Mouse (Mus musculus) ES-E14 (cell line): ENCODE measurements around the gene Sema6b. TPM values are rescaled to one million over a fixed set of nuclear protein-coding genes. Genes with fewer than 3 reads are reported as not detected.
"Not testable (repeated sequence)": the region's sequence is repeated elsewhere in the genome, so short reads cannot be mapped to it uniquely, and the experiment has no call there.

ENCODE experiments used
- DNase-seq: peaks from one replicate; pipeline ENCODE4 v3.0.0-alpha.2; 2013; ENCODE audit warnings: low read depth, low spot score
- H3K27ac ChIP-seq: 2 replicates; pipeline ENCODE4 v1.5.1; 2012; ENCODE audit warnings: low read depth, mild to moderate bottlenecking, low read length, moderate library complexity, mixed read lengths; ENCODE audit not compliant: poor library complexity, insufficient read depth, severe bottlenecking
- H3K36me3 ChIP-seq: 2 replicates; pipeline ENCODE4 v1.6.1; 2012; ENCODE audit warnings: mild to moderate bottlenecking, low read length, moderate library complexity, mixed read lengths; ENCODE audit not compliant: control insufficient read depth, poor library complexity, insufficient read depth, severe bottlenecking
- H3K4me1 ChIP-seq, 2 experiments: fragments of 150-350 bp in 1 of 2; sonication (generic) in 1 of 2; 2 replicates each; pipeline ENCODE4 v1.6.1; 2012; ENCODE audit warnings: low read length in 2 of 2, mild to moderate bottlenecking in 1 of 2, mixed read lengths in 1 of 2; ENCODE audit not compliant: control insufficient read depth in 2 of 2, insufficient read depth in 2 of 2, poor library complexity in 1 of 2
- H3K4me3 ChIP-seq, 2 experiments: fragments of 150-350 bp in 1 of 2; sonication (generic) in 1 of 2; 2 replicates each; pipeline ENCODE4 v1.5.1; 2012; ENCODE audit warnings: low read length in 2 of 2, low read depth in 1 of 2, mild to moderate bottlenecking in 1 of 2, mixed read lengths in 1 of 2; ENCODE audit not compliant: insufficient read depth in 1 of 2, poor library complexity in 1 of 2, severe bottlenecking in 1 of 2
- H3K9ac ChIP-seq: 2 replicates; pipeline ENCODE4 v1.6.1; 2012; ENCODE audit warnings: low read depth, mild to moderate bottlenecking, low read length, mixed read lengths; ENCODE audit not compliant: poor library complexity, insufficient read depth, severe bottlenecking
- H3K9me3 ChIP-seq: fragments of 150-350 bp; sonication (generic); 2 replicates; pipeline ENCODE4 v1.6.1; 2012; ENCODE audit warnings: low read depth, mild to moderate bottlenecking, low read length; ENCODE audit not compliant: control insufficient read depth, insufficient read depth
- CHD2 ChIP-seq: IDR thresholded peaks from 2 replicates; pipeline ENCODE4 v1.6.1; 2014; ENCODE audit warnings: mild to moderate bottlenecking, low read depth, low read length, inconsistent platforms
- HCFC1 ChIP-seq: IDR thresholded peaks from 2 replicates; pipeline ENCODE4 v1.6.1; 2012; ENCODE audit warnings: low read length, inconsistent platforms, borderline replicate concordance; ENCODE audit not compliant: insufficient read depth
- MAFK ChIP-seq: IDR thresholded peaks from 2 replicates; pipeline ENCODE4 v1.6.1; 2014; ENCODE audit warnings: mild to moderate bottlenecking, low read depth, low read length, inconsistent platforms; ENCODE audit not compliant: insufficient read depth
- ZC3H11A ChIP-seq: IDR thresholded peaks from 2 replicates; pipeline ENCODE4 v1.6.1; 2012; ENCODE audit warnings: low read depth, mild to moderate bottlenecking, inconsistent platforms, low read length, borderline replicate concordance
- ZNF384 ChIP-seq: IDR thresholded peaks from 2 replicates; pipeline ENCODE4 v1.6.1; 2012; ENCODE audit warnings: low read depth, low read length, inconsistent platforms
- in situ Hi-C, 2 experiments: fragments of 600-800 bp; cut with MboI; formaldehyde crosslinking; loops; one replicate each; pipeline ENCODE4 v1.15.1; 2025; ENCODE audit warnings: low sequenced_read_pairs in 2 of 2, inconsistent platforms in 1 of 2; ENCODE audit not compliant: unreplicated experiment in 2 of 2
- total RNA-seq: library from RNA; depleted of rRNA; stranded (reverse); fragments of 300-350 nt; gene quantifications from 2 replicates; pipeline ENCODE4 v1.2.3, GENCODE M21; 2012

Sema6b gene
- total RNA-seq, 1 experiment = 2.9 TPM

- no peak within 1 kb of the TSS for H3K4me3 ChIP-seq
- H3K9ac ChIP-seq = no peak within 1 kb of the TSS
- peaks cover 0 to 7% of the 10 kb centered on the region in 2 experiments; a peak in 1 of 4 replicates for H3K4me1 ChIP-seq
- in situ Hi-C loops = no loop called here
- H3K36me3 ChIP-seq = no peaks in the 10 kb centered on the region
- no peaks in the 10 kb centered on the region for H3K9me3 ChIP-seq
- DNase-seq = no peak
- no peak for TF ChIP-seq MAFK
- no peak within 1 kb of the TSS for H3K27ac ChIP-seq
These were observed 30.7 kb downstream of the Sema6b start, which contains the start of gene Plin4 for GRCm38 (mm10) chr17:56109219-56110051. Gene Plin4, minus strand, starts transcription at chr17:56109803.

GRCm38 (mm10) chr17:56108334-56109044, 31.7 kb downstream of the Sema6b start:
- TF ChIP-seq MAFK (no peak), ZNF384 (no peak), CHD2 (no peak), ZC3H11A (no peak), HCFC1 (no peak)
- H3K36me3 ChIP-seq = peaks cover 3% of the 10 kb centered on the region; the same call in 1 of the 2 replicates
- peaks cover 0 to 5% of the 10 kb centered on the region in 2 experiments; a peak in 1 of 4 replicates for H3K4me1 ChIP-seq
- H3K27ac ChIP-seq = no peak overlapping the region
- H3K9me3 ChIP-seq = no peaks in the 10 kb centered on the region
- DNase-seq = no peak
- no peak overlapping the region for H3K4me3 ChIP-seq
- no peak overlapping the region for H3K9ac ChIP-seq
- in situ Hi-C loops = no loop called here

- no peak overlapping the region for H3K27ac ChIP-seq
- H3K36me3 ChIP-seq = peaks cover 10% of the 10 kb centered on the region; the same call in 1 of the 2 replicates
- in situ Hi-C loops = no loop called here
- H3K4me3 ChIP-seq = no peak overlapping the region
- no peak for DNase-seq
- TF ChIP-seq MAFK = no peak
- no peak for TF ChIP-seq ZNF384
- no peak for TF ChIP-seq CHD2
- TF ChIP-seq HCFC1 = no peak
- TF ChIP-seq ZC3H11A = no peak
- H3K4me1 ChIP-seq = no peaks in the 10 kb centered on the region; a peak in 1 of 4 replicates
- H3K9ac ChIP-seq = no peak overlapping the region
- no peaks in the 10 kb centered on the region for H3K9me3 ChIP-seq
These were observed 32.4 kb downstream of the Sema6b start for GRCm38 (mm10) chr17:56107736-56108135.

GRCm38 (mm10) chr17:56106981-56107380, 33.2 kb downstream of the Sema6b start:
- no peaks in the 10 kb centered on the region for H3K4me1 ChIP-seq
- H3K9ac ChIP-seq = no peak overlapping the region
- TF ChIP-seq CHD2 = no peak
- H3K4me3 ChIP-seq = no peak overlapping the region
- no peak overlapping the region for H3K27ac ChIP-seq
- in situ Hi-C loops = no loop called here
- H3K36me3 ChIP-seq = peaks cover 18% of the 10 kb centered on the region
- H3K9me3 ChIP-seq = no peaks in the 10 kb centered on the region
- no peak for DNase-seq

GRCm38 (mm10) chr17:56106436-56106835, 33.7 kb downstream of the Sema6b start:
- H3K4me3 ChIP-seq, H3K9ac ChIP-seq, in situ Hi-C loops, H3K9me3 ChIP-seq, DNase-seq, H3K4me1 ChIP-seq, H3K27ac ChIP-seq: not testable (repeated sequence)
- H3K36me3 ChIP-seq = peaks cover 22% of the 10 kb centered on the region

GRCm38 (mm10) chr17:56104821-56105220, 35.3 kb downstream of the Sema6b start:
- H3K4me1 ChIP-seq, in situ Hi-C loops, H3K4me3 ChIP-seq, H3K9ac ChIP-seq, H3K9me3 ChIP-seq, DNase-seq, H3K27ac ChIP-seq: not testable (repeated sequence)
- peaks cover 37% of the 10 kb centered on the region for H3K36me3 ChIP-seq
